Mouse (Mus musculus) MEL (cell line): Measurements from ENCODE around the gene Kcnb1. TPM values are rescaled to one million over a fixed set of nuclear protein-coding genes. Genes with fewer than 3 reads are reported as not detected.

Source experiments
- DNase-seq: peaks from one replicate; pipeline ENCODE4 v3.0.0; 2011; ENCODE audit warnings: low read depth, low spot score
- H3K27ac ChIP-seq: 2 replicates; pipeline ENCODE4 v1.5.1; 2012; ENCODE audit warnings: low read depth, mild to moderate bottlenecking, control low read depth, low read length, moderate library complexity; ENCODE audit not compliant: control insufficient read depth
- H3K27me3 ChIP-seq, 2 experiments: fragments of 150-350 bp in 1 of 2; sonication (generic) in 1 of 2; 2 replicates each; pipeline ENCODE4 v1.6.1; 2012; ENCODE audit warnings: low read length in 2 of 2, mild to moderate bottlenecking in 2 of 2, improper control_type of control experiment in 1 of 2, moderate library complexity in 1 of 2; ENCODE audit not compliant: insufficient read depth in 2 of 2, control insufficient read depth in 1 of 2
- H3K36me3 ChIP-seq, 2 experiments: 2 replicates each; pipeline ENCODE4 v1.6.1; 2012 to 2014; ENCODE audit warnings: low read length in 2 of 2, improper control_type of control experiment in 1 of 2, inconsistent platforms in 1 of 2, mild to moderate bottlenecking in 1 of 2; ENCODE audit not compliant: insufficient read depth in 2 of 2, control insufficient read depth in 1 of 2
- H3K4me1 ChIP-seq, 2 experiments: fragments of 150-350 bp in 1 of 2; sonication (generic) in 1 of 2; 2 replicates each; pipeline ENCODE4 v1.6.1; 2012; ENCODE audit warnings: low read length in 2 of 2, improper control_type of control experiment in 1 of 2, mild to moderate bottlenecking in 1 of 2; ENCODE audit not compliant: insufficient read depth in 2 of 2, control insufficient read depth in 1 of 2
- H3K4me3 ChIP-seq, 2 experiments: fragments of 150-350 bp in 1 of 2; sonication (generic) in 1 of 2; 2 replicates each; pipeline ENCODE4 v1.5.1; 2012; ENCODE audit warnings: low read depth in 2 of 2, low read length in 2 of 2, mild to moderate bottlenecking in 2 of 2, moderate library complexity in 2 of 2, control low read depth in 1 of 2, improper control_type of control experiment in 1 of 2; ENCODE audit not compliant: control insufficient read depth in 1 of 2, insufficient read depth in 1 of 2
- H3K79me2 ChIP-seq: 2 replicates; pipeline ENCODE4 v1.6.1; 2012; ENCODE audit warnings: mild to moderate bottlenecking, low read length, moderate library complexity; ENCODE audit not compliant: control insufficient read depth, poor library complexity, insufficient read depth
- H3K9ac ChIP-seq: 2 replicates; pipeline ENCODE4 v1.6.1; 2012; ENCODE audit warnings: low read depth, mild to moderate bottlenecking, control low read depth, low read length, moderate library complexity; ENCODE audit not compliant: control insufficient read depth, poor library complexity, severe bottlenecking
- H3K9me3 ChIP-seq: fragments of 150-350 bp; sonication (generic); replicated peaks from 2 replicates; pipeline ENCODE4 v1.6.1; 2012; ENCODE audit warnings: mild to moderate bottlenecking, low read length, improper control_type of control experiment, moderate library complexity; ENCODE audit not compliant: insufficient read depth
- CHD1 ChIP-seq: IDR thresholded peaks from 2 replicates; pipeline ENCODE4 v1.6.1; 2012; ENCODE audit warnings: low read depth, mild to moderate bottlenecking, inconsistent platforms, low read length, improper control_type of control experiment
- CHD2 ChIP-seq: IDR thresholded peaks from 2 replicates; pipeline ENCODE4 v1.6.1; 2011; ENCODE audit warnings: low read length, improper control_type of control experiment
- CTCF ChIP-seq, 3 experiments: IDR thresholded peaks in 2 of 3; conservative IDR thresholded peaks in 1 of 3; 2 replicates each; pipeline ENCODE4 v1.5.1; 2011 to 2012; ENCODE audit warnings: low read length in 3 of 3, low read depth in 2 of 3, mild to moderate bottlenecking in 2 of 3, improper control_type of control experiment in 1 of 3, inconsistent platforms in 1 of 3, mixed read lengths in 1 of 3, moderate library complexity in 1 of 3; ENCODE audit not compliant: control insufficient read depth in 1 of 3, insufficient read depth in 1 of 3, poor library complexity in 1 of 3, severe bottlenecking in 1 of 3
- GABPA ChIP-seq: IDR thresholded peaks from 2 replicates; pipeline ENCODE4 v1.6.1; 2012; ENCODE audit warnings: low read depth, mild to moderate bottlenecking, inconsistent platforms, low read length, improper control_type of control experiment, moderate library complexity
- KAT2A ChIP-seq: conservative IDR thresholded peaks from 2 replicates; pipeline ENCODE4 v1.6.1; 2012; ENCODE audit warnings: low read depth, low read length, improper control_type of control experiment, inconsistent platforms
- MAFK ChIP-seq: IDR thresholded peaks from 2 replicates; pipeline ENCODE4 v1.6.1; 2011; ENCODE audit warnings: low read depth, mild to moderate bottlenecking, low read length, improper control_type of control experiment, borderline replicate concordance
- MAX ChIP-seq: IDR thresholded peaks from 2 replicates; pipeline ENCODE4 v1.6.1; 2011; ENCODE audit warnings: low read length, improper control_type of control experiment
- MAZ ChIP-seq: IDR thresholded peaks from 2 replicates; pipeline ENCODE4 v1.6.1; 2012; ENCODE audit warnings: low read depth, mild to moderate bottlenecking, inconsistent platforms, low read length, improper control_type of control experiment
- MXI1 ChIP-seq: IDR thresholded peaks from 2 replicates; pipeline ENCODE4 v1.6.1; 2011; ENCODE audit warnings: mild to moderate bottlenecking, low read depth, low read length, improper control_type of control experiment
- MYC ChIP-seq: IDR thresholded peaks from 2 replicates; pipeline ENCODE4 v1.6.1; 2011; ENCODE audit warnings: low read depth, mild to moderate bottlenecking, low read length, improper control_type of control experiment, moderate library complexity
- NELFE ChIP-seq: IDR thresholded peaks from 2 replicates; pipeline ENCODE4 v1.6.1; 2011; ENCODE audit warnings: low read depth, low read length, improper control_type of control experiment
- NRF1 ChIP-seq: IDR thresholded peaks from 2 replicates; pipeline ENCODE4 v1.6.1; 2014; ENCODE audit warnings: low read depth, mild to moderate bottlenecking, inconsistent platforms, low read length, improper control_type of control experiment, moderate library complexity; ENCODE audit not compliant: poor library complexity, insufficient read depth, severe bottlenecking
- POLR2AphosphoS5 ChIP-seq: IDR thresholded peaks from 2 replicates; pipeline ENCODE4 v1.6.1; 2012; ENCODE audit warnings: low read depth, borderline replicate concordance, mild to moderate bottlenecking, inconsistent platforms, low read length, moderate library complexity, mixed read lengths
- RAD21 ChIP-seq: IDR thresholded peaks from 2 replicates; pipeline ENCODE4 v1.6.1; 2011; ENCODE audit warnings: mild to moderate bottlenecking, low read depth, low read length, improper control_type of control experiment
- RCOR1 ChIP-seq: IDR thresholded peaks from 2 replicates; pipeline ENCODE4 v1.6.1; 2012; ENCODE audit warnings: low read depth, mild to moderate bottlenecking, inconsistent platforms, low read length, improper control_type of control experiment
- TAL1 ChIP-seq: IDR thresholded peaks from 2 replicates; pipeline ENCODE4 v1.6.1; 2012; ENCODE audit warnings: mild to moderate bottlenecking, inconsistent platforms, low read length, moderate library complexity, mixed read lengths
- TCF12 ChIP-seq: IDR thresholded peaks from 2 replicates; pipeline ENCODE4 v1.6.1; 2014; ENCODE audit warnings: low read depth, mild to moderate bottlenecking, inconsistent platforms, low read length, improper control_type of control experiment, moderate library complexity
- UBTF ChIP-seq: IDR thresholded peaks from 2 replicates; pipeline ENCODE4 v1.6.1; 2012; ENCODE audit warnings: low read depth, mild to moderate bottlenecking, inconsistent platforms, low read length, improper control_type of control experiment, moderate library complexity, borderline replicate concordance; ENCODE audit not compliant: insufficient read depth
- USF1 ChIP-seq: IDR thresholded peaks from 2 replicates; pipeline ENCODE4 v1.6.1; 2014; ENCODE audit warnings: low read depth, mild to moderate bottlenecking, inconsistent platforms, low read length, improper control_type of control experiment, moderate library complexity
- USF2 ChIP-seq, 2 experiments: IDR thresholded peaks; 2 replicates each; pipeline ENCODE4 v1.6.1; 2011 to 2012; ENCODE audit warnings: improper control_type of control experiment in 2 of 2, low read length in 2 of 2, borderline replicate concordance in 1 of 2, inconsistent platforms in 1 of 2, low read depth in 1 of 2, mild to moderate bottlenecking in 1 of 2; ENCODE audit not compliant: insufficient read depth in 1 of 2
- ZC3H11A ChIP-seq: IDR thresholded peaks from 2 replicates; pipeline ENCODE4 v1.6.1; 2012; ENCODE audit warnings: low read depth, mild to moderate bottlenecking, inconsistent platforms, low read length, improper control_type of control experiment
- ZMIZ1 ChIP-seq: IDR thresholded peaks from 2 replicates; pipeline ENCODE4 v1.6.1; 2012; ENCODE audit warnings: low read depth, mild to moderate bottlenecking, inconsistent platforms, low read length, improper control_type of control experiment, moderate library complexity
- polyA plus RNA-seq, 2 experiments: library from polyadenylated mRNA; stranded (reverse) in 1 of 2; unstranded in 1 of 2; fragments of >175 nt in 1 of 2; fragments of >200 nt in 1 of 2; gene quantifications; 2 replicates each; pipeline versions ENCODE4 v1.2.1 to v1.2.4; 2012; ENCODE audit warnings: low replicate concordance in 2 of 2, low read depth in 1 of 2; ENCODE audit not compliant: insufficient read length in 2 of 2, insufficient read depth in 1 of 2, missing spikeins in 1 of 2
- total RNA-seq: library from RNA; depleted of rRNA; stranded (reverse); fragments of 300-350 nt; gene quantifications from 2 replicates; pipeline ENCODE4 v1.2.3, GENCODE M21; 2012

Gene Kcnb1
- total and polyA plus RNA-seq, 3 experiments, result 0.39 to 3.6 TPM; not detected in 1

- no peak for TF ChIP-seq CHD1
- TF ChIP-seq TCF12, result no peak
- no peak for TF ChIP-seq MYC
- no peak for TF ChIP-seq MAX
- no peak for TF ChIP-seq POLR2AphosphoS5
- TF ChIP-seq MXI1, result no peak
- no peak for TF ChIP-seq RAD21
- TF ChIP-seq UBTF, result no peak
- no peak for TF ChIP-seq MAFK
- TF ChIP-seq CTCF (IDR thresholded peaks at IDR 0.05 in 2 of 3, conservative IDR thresholded peaks at IDR 0.05 in 1 of 3; ENCODE audit: control insufficient read depth in 1 of 3, insufficient read depth in 1 of 3, low read depth in 2 of 3, low read length in 3 of 3, poor library complexity in 1 of 3, severe bottlenecking in 1 of 3), result no peak
- TF ChIP-seq CHD2, result no peak
- Histone ChIP-seq H3K4me1 (peaks cover 0 to 10% of the 10 kb centered on the region in 2 experiments; a peak in 1 of 4 replicates), H3K27ac (no peak overlapping the region), H3K27me3 (no peaks in the 10 kb centered on the region), H3K9ac (no peak overlapping the region), H3K36me3 (peaks cover 0 to 3% of the 10 kb centered on the region in 2 experiments; a peak in 2 of 4 replicates), H3K4me3 (no peak overlapping the region), H3K79me2 (no peaks in the 10 kb centered on the region), H3K9me3 (no peaks in the 10 kb centered on the region)
- no peak for DNase-seq
Measured at GRCm38 (mm10) chr2:167181096-167181495, 8.9 kb downstream of the Kcnb1 start.

- Histone ChIP-seq H3K36me3 (peaks cover 0 to 3% of the 10 kb centered on the region in 2 experiments; a peak in 2 of 4 replicates), H3K4me3 (no peak overlapping the region), H3K27me3 (no peaks in the 10 kb centered on the region), H3K9me3 (no peaks in the 10 kb centered on the region), H3K9ac (no peak overlapping the region), H3K4me1 (peaks cover 0 to 10% of the 10 kb centered on the region in 2 experiments; a peak in 1 of 4 replicates), H3K79me2 (no peaks in the 10 kb centered on the region), H3K27ac (no peak overlapping the region)
- no peak for DNase-seq
- TF ChIP-seq USF2 (IDR thresholded peaks at IDR 0.05; ENCODE audit: borderline replicate concordance in 1 of 2, insufficient read depth in 1 of 2, low read depth in 1 of 2, low read length in 2 of 2), result no peak
- no peak for TF ChIP-seq NRF1
- TF ChIP-seq CTCF (IDR thresholded peaks at IDR 0.05 in 2 of 3, conservative IDR thresholded peaks at IDR 0.05 in 1 of 3; ENCODE audit: control insufficient read depth in 1 of 3, insufficient read depth in 1 of 3, low read depth in 2 of 3, low read length in 3 of 3, poor library complexity in 1 of 3, severe bottlenecking in 1 of 3), result no peak
- no peak for TF ChIP-seq CHD1
- no peak for TF ChIP-seq MXI1
- TF ChIP-seq NELFE, result no peak
- TF ChIP-seq RCOR1, result no peak
- TF ChIP-seq USF1, result no peak
- TF ChIP-seq MAZ, result no peak
- no peak for TF ChIP-seq TAL1
- no peak for TF ChIP-seq KAT2A
- no peak for TF ChIP-seq ZMIZ1
- TF ChIP-seq GABPA, result no peak
- no peak for TF ChIP-seq ZC3H11A
- no peak for TF ChIP-seq UBTF
Measured at GRCm38 (mm10) chr2:167179301-167179700, 10.7 kb downstream of the Kcnb1 start.
